Mouse (Mus musculus) mature B cell (primary cell): ENCODE measurements around the gene Pkm.

Source experiments
- in situ Hi-C: fragments of 300-500 bp; cut with MboI; formaldehyde crosslinking; loops from 2 replicates; pipeline ENCODE4 v1.14.3; 2019

Pkm gene

GRCm38 (mm10) chr9:59709225-59709624 is 53.1 kb downstream of the Pkm start:
- in situ Hi-C loops: no loop called here

- in situ Hi-C loops: loop anchor here (10.0 kb wide), 1 partner anchor 268 kb away; no protein-coding TSS in a partner anchor
Measured at GRCm38 (mm10) chr9:59716275-59716898, 60.2 kb downstream of the Pkm start.

- in situ Hi-C loops: loop anchor here (10.0 kb wide), 1 partner anchor 267 kb away; no protein-coding TSS in a partner anchor
Measured at GRCm38 (mm10) chr9:59718237-59718636, 62.1 kb downstream of the Pkm start.

GRCm38 (mm10) chr9:59721144-59721543 is 65.0 kb downstream of the Pkm start:
- in situ Hi-C loops: no loop called here

GRCm38 (mm10) chr9:59723096-59723657 is 67.0 kb downstream of the Pkm start:
- in situ Hi-C loops: no loop called here

- in situ Hi-C loops: no loop called here
Measured at GRCm38 (mm10) chr9:59723791-59724442, 67.7 kb downstream of the Pkm start.

GRCm38 (mm10) chr9:59725515-59725914 is 69.3 kb downstream of the Pkm start:
- in situ Hi-C loops: no loop called here

- in situ Hi-C loops: no loop called here
Measured at GRCm38 (mm10) chr9:59727569-59728286, 71.6 kb downstream of the Pkm start.
